Mouse (Mus musculus) intestine, embryonic 14.5 days (tissue): ENCODE measurements around the gene Pkd2. TPM values are rescaled to one million over a fixed set of nuclear protein-coding genes. Genes with fewer than 3 reads are reported as not detected.

ENCODE experiments used
- ATAC-seq: fragments of 200-750 bp; cut with Nextera tagmentation; replicated peaks from 2 replicates; pipeline ENCODE4 v1.8.0; 2017; ENCODE audit warnings: low read depth, moderate number of reproducible peaks, moderate TSS enrichment, moderate library complexity; ENCODE audit not compliant: low FRiP score, low TSS enrichment
- DNase-seq: peaks from one replicate; pipeline ENCODE4 v3.0.0-alpha.2; 2018; ENCODE audit warnings: low spot score
- H3K27ac ChIP-seq: fragments of 300-500 bp; sonication (generic); 2 replicates; pipeline ENCODE4 v1.5.1; 2014; ENCODE audit warnings: low read depth, mild to moderate bottlenecking, control low read depth
- H3K27me3 ChIP-seq: fragments of 300-500 bp; sonication (generic); replicated peaks from 2 replicates; pipeline ENCODE4 v1.6.1; 2014; ENCODE audit warnings: low read length, control low read depth; ENCODE audit not compliant: control insufficient read depth, insufficient read depth
- H3K36me3 ChIP-seq: fragments of 300-500 bp; sonication (generic); 2 replicates; pipeline ENCODE4 v1.6.1; 2014; ENCODE audit warnings: low read length, control low read depth; ENCODE audit not compliant: control insufficient read depth, insufficient read depth
- H3K4me1 ChIP-seq: fragments of 300-500 bp; sonication (generic); replicated peaks from 2 replicates; pipeline ENCODE4 v1.6.1; 2014; ENCODE audit warnings: low read length, control low read depth, mixed read lengths; ENCODE audit not compliant: control insufficient read depth, insufficient read depth
- H3K4me2 ChIP-seq: fragments of 300-500 bp; sonication (generic); 2 replicates; pipeline ENCODE4 v1.6.1; 2014; ENCODE audit warnings: low read length
- H3K4me3 ChIP-seq: fragments of 300-500 bp; sonication (generic); 2 replicates; pipeline ENCODE4 v1.5.1; 2014; ENCODE audit warnings: low read depth, low read length, control low read depth, mixed read lengths
- H3K9ac ChIP-seq: fragments of 300-500 bp; sonication (generic); 2 replicates; pipeline ENCODE4 v1.6.1; 2014; ENCODE audit warnings: mild to moderate bottlenecking, low read length
- H3K9me3 ChIP-seq: fragments of 300-500 bp; sonication (generic); 2 replicates; pipeline ENCODE4 v1.6.1; 2016; ENCODE audit warnings: low read length, control low read depth; ENCODE audit not compliant: control insufficient read depth
- WGBS: fragments of 180-500 bp; shearing (Covaris S2); extraction: QIAGEN DNeasy Blood & Tissue Kit; methylation state at CpG from one replicate; pipeline ENCODE4 v1.1.7; 2014; 5-methylcytosine and 5-hydroxymethylcytosine counted together
- polyA plus RNA-seq: library from polyadenylated mRNA; unstranded; fragments of >200 nt; fragmentation: Nextera tagmentation; extraction: Ambion mirVana; gene quantifications from 2 replicates; pipeline ENCODE4 v1.2.1, GENCODE M21; 2014

Pkd2 gene
- 19.6 and 21.7 TPM in 2 replicates for polyA plus RNA-seq

DNA sequence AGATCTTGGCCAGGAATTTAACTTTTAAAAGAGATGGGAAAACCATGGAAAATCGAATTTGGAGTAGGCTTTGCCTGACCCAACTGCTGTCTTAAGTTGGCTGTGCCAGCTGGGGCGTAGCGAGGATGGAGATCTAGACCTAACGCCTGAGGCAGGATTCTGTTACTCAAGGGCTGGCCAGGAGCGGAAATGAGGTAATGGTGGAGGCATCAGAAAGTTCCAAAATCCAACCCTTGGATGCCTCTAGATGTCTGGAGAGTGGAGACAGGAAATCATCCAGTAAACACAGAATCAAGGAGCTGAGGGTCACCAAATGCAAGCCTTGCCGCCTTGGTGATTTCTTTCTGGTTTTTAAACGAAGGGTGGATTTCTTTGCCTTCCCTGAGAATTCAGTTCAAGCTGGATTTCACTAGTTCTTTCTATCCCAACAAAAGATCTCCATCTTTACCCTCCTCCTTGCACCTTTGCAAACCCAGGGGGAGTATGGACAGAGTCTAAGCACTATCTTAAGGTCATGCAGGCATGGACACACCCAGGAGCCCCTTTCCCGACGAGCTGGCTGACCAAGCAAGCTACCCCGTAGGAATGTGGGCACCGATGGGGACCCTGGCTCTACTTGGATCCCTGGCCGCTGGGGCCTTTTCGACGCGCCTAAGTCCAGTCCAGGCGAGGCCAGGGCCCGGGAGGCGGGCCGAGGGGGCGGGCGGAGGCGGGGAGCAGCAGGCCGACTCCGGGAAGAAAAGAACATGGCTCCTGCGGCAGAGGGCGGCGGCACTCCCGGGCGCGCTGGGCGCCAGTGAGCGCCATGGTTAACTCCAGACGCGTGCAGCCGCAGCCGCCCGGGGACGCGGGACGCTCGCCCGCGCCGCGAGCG is at the start of gene Pkd2:
Pkd2 (plus strand) TSS at position 619 of the 874 bp plus-strand sequence.
- H3K36me3 ChIP-seq = peaks cover 5% of the 10 kb centered on the region; the same call in 1 of the 2 replicates
- H3K4me1 ChIP-seq = peaks cover 14% of the 10 kb centered on the region
- peak within 1 kb of the TSS; percentile 74 for H3K9ac ChIP-seq
- no peaks in the 10 kb centered on the region for H3K27me3 ChIP-seq
- no peaks in the 10 kb centered on the region; the same call in 1 of the 2 replicates for H3K9me3 ChIP-seq
- H3K27ac ChIP-seq = peak within 1 kb of the TSS; percentile 82
- ATAC-seq = peak; percentile 92
- DNase-seq = peak; percentile 91
- H3K4me3 ChIP-seq = peak within 1 kb of the TSS; percentile 90
- H3K4me2 ChIP-seq = peak within 1 kb of the TSS; percentile 74
- 10% methylated on average over 42 of the region's 46 CpGs for WGBS

GRCm38 (mm10) chr5:104415999-104416398 is 43.3 kb upstream of the Pkd2 start:
- Histone ChIP-seq H3K36me3 (no peaks in the 10 kb centered on the region), H3K27ac (no peak overlapping the region), H3K9ac (no peak overlapping the region), H3K4me3 (no peak overlapping the region), H3K9me3 (no peaks in the 10 kb centered on the region), H3K4me1 (no peaks in the 10 kb centered on the region), H3K27me3 (no peaks in the 10 kb centered on the region), H3K4me2 (no peak overlapping the region)
- WGBS = 75% methylated on average over 2 of the region's 2 CpGs
- ATAC-seq = no peak
- DNase-seq = no peak

GRCm38 (mm10) chr5:104417028-104417427 is 42.2 kb upstream of the Pkd2 start:
- Histone ChIP-seq H3K36me3 (no peaks in the 10 kb centered on the region), H3K27me3 (no peaks in the 10 kb centered on the region), H3K9ac (no peak overlapping the region), H3K27ac (no peak overlapping the region), H3K9me3 (no peaks in the 10 kb centered on the region), H3K4me1 (no peaks in the 10 kb centered on the region), H3K4me2 (no peak overlapping the region), H3K4me3 (no peak overlapping the region)
- DNase-seq = no peak
- no peak for ATAC-seq
- 75% methylated on average over 3 of the region's 3 CpGs for WGBS

DNA sequence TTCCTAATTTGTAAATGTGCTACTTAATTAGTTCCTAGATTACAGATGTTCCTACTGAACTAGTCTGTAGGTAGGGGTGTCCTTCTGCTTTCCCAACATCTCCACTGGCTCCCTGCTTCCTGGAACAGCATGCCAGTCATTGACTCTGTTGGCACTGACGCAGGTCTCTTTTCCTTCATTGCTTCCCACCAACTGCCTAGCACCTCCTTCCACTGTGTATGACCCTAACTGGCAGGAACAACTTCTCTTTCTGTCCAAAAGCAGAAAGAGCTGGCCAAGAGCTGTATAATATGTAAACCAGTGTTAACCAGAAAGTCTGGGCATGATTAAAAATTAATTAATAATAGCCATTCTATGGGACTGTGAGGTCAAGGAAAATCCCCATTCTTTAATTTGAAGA is 41.5 kb upstream of the Pkd2 start:
- Histone ChIP-seq H3K27me3 (no peaks in the 10 kb centered on the region), H3K4me1 (no peaks in the 10 kb centered on the region), H3K4me2 (no peak overlapping the region), H3K9ac (no peak overlapping the region), H3K9me3 (no peaks in the 10 kb centered on the region), H3K27ac (no peak overlapping the region), H3K36me3 (no peaks in the 10 kb centered on the region), H3K4me3 (no peak overlapping the region)
- no peak for ATAC-seq
- 97% methylated on average over 1 of the region's 1 CpGs for WGBS
- no peak for DNase-seq

GRCm38 (mm10) chr5:104422039-104422438 is 37.2 kb upstream of the Pkd2 start:
- 68% methylated on average over 2 of the region's 2 CpGs for WGBS
- H3K9me3 ChIP-seq = no peaks in the 10 kb centered on the region
- no peaks in the 10 kb centered on the region for H3K27me3 ChIP-seq
- DNase-seq = no peak
- no peaks in the 10 kb centered on the region for H3K4me1 ChIP-seq
- no peak overlapping the region for H3K9ac ChIP-seq
- H3K4me2 ChIP-seq = no peak overlapping the region
- H3K27ac ChIP-seq = no peak overlapping the region
- ATAC-seq = no peak
- H3K4me3 ChIP-seq = no peak overlapping the region
- H3K36me3 ChIP-seq = no peaks in the 10 kb centered on the region

DNA sequence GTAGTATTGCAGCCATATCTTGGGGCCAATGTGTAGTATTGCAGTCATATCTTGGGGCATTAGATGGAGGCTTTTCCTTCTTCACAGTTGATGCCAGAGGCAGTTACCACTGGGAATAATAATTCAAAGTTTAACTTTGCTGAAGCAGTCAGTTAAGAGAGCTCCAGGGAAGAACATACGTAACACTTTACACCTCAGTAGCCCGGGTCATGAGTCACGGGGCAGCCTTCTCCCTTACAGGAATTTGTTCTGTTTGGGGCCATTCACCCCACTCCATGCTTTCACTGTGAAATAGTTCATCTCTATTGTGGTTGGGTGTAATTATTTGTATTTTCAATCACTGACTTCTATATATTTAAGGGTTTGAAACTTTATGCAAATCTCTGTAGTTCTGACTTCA is 35.4 kb upstream of the Pkd2 start:
- no peak for DNase-seq
- 84% methylated on average over 3 of the region's 3 CpGs for WGBS
- Histone ChIP-seq H3K36me3 (no peaks in the 10 kb centered on the region), H3K9me3 (no peaks in the 10 kb centered on the region), H3K4me3 (no peak overlapping the region), H3K27ac (no peak overlapping the region), H3K4me2 (no peak overlapping the region), H3K9ac (no peak overlapping the region), H3K27me3 (no peaks in the 10 kb centered on the region), H3K4me1 (no peaks in the 10 kb centered on the region)
- ATAC-seq = no peak

DNA sequence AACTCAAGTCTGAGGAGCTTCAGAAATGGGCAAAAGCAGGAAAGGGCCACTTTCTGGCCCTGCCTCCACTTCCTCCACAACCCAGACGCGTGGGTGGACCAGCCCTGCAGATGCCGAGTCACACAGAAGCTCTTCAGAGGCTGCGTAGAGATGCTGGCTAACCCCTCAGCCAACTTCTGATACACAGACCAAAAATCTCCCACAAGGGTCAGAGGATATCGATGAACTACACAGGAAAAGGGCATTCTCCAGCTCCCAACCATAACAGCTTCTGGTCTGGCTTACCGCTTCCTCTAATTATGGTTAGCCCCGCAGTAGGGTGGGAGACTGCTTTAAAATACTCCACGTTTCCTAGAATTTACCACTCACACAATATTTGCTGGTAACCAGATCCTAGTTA is 33.3 kb upstream of the Pkd2 start:
- no peaks in the 10 kb centered on the region for H3K4me1 ChIP-seq
- H3K27ac ChIP-seq = no peak overlapping the region
- DNase-seq (no peak), ATAC-seq (no peak)
- H3K4me3 ChIP-seq = no peak overlapping the region
- H3K9me3 ChIP-seq = no peaks in the 10 kb centered on the region
- WGBS = 74% methylated on average over 8 of the region's 8 CpGs
- no peak overlapping the region for H3K9ac ChIP-seq
- no peaks in the 10 kb centered on the region for H3K36me3 ChIP-seq
- H3K4me2 ChIP-seq = no peak overlapping the region
- no peaks in the 10 kb centered on the region for H3K27me3 ChIP-seq

DNA sequence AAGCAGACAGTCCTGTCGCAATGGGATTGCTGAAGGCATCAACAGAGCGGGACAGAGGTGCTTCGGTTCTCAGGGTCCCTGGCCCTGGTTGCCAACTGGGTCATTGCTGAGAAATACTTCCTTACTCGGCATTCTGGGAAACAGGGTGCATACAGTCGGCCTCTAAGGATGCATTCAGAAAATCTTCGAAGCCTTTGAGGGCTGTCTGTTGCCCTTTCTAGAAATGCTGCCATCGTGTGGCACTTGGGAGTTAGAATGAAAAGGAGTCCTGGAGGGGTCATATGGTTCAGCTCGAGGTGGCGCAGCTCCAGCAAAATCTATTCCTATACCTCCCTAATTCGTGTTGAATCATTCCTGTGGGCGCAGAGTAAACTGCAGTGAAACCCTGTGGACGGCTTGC is 26.4 kb upstream of the Pkd2 start:
- Histone ChIP-seq H3K4me2 (0 out of 2 replicates have a peak overlapping the region, but pooled peaks have one; percentile 13), H3K27me3 (no peaks in the 10 kb centered on the region), H3K4me3 (no peak overlapping the region), H3K9me3 (no peaks in the 10 kb centered on the region), H3K9ac (no peak overlapping the region), H3K4me1 (no peaks in the 10 kb centered on the region; the same call in 1 of the 2 replicates), H3K27ac (no peak overlapping the region), H3K36me3 (no peaks in the 10 kb centered on the region)
- ATAC-seq (no peak), DNase-seq (no peak)
- WGBS = 40% methylated on average over 12 of the region's 12 CpGs
